Mouse (Mus musculus): ENCODE measurements at regions not wholly inside any gene's neighbourhood (a gene's known extent, or its start where the extent isn't known, plus 50 kb on each side); places are given as distances from the start of the nearest gene placed in this dataset.

GRCm38 (mm10) chr6:101874894-101875293 is 497.2 kb upstream of the Pdzrn3 start:
- no peak for DNase-seq (ENCODE audit: low spot score in 2 of 2)

- DNase-seq (ENCODE audit: low spot score in 2 of 2): no peak
These were observed 481.2 kb upstream of the Pdzrn3 start for GRCm38 (mm10) chr6:101858895-101859294.

GRCm38 (mm10) chr6:101840695-101841094 is 463.0 kb upstream of the Pdzrn3 start:
- DNase-seq (ENCODE audit: low spot score in 2 of 2): no peak

GRCm38 (mm10) chr6:101837563-101837962 is 459.9 kb upstream of the Pdzrn3 start:
- DNase-seq (ENCODE audit: low spot score in 2 of 2): peak in 1 of 2 experiments; percentile 43

DNA sequence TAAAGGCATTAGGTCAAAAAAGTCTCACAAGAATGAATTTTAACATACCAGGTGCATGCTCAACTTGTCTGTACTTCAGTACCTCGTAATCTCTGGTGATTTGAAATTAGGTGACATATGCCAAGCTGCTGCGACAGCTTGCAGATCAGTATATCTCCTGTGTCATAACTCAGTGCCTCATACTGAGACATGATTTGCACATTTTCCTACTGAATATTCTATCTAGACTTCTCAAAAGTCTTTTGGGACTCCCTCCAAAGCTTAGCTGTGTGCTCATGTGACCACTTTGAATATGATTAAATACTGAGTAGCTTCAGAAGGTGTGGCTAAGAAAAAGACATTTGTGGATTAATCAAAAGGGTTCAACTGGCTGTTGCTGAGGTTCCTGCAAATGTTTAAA is 416.3 kb upstream of the Pdzrn3 start:
- no peak for DNase-seq (ENCODE audit: low spot score in 2 of 2)

GRCm38 (mm10) chr6:101777864-101778263 is 400.2 kb upstream of the Pdzrn3 start:
- no peak for DNase-seq (ENCODE audit: low spot score in 2 of 2)

DNA sequence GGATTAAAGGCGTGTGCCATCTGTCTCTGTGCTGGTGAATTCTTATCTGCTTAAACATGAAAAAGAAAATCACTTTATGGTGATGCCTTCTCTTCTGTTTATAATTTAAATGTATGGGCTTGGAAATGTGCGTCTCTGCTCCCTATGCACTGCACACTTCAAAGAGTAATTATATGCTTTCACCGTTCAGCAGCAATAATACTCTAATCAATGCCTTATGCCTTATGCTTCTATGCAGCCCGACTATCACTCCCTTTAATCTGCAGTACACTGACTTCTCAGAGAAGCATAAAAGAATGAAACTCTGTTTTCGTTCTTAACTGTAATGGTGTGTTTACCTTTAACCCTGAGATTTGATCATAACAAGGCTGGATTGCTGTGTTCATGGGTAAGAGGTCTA is 395.5 kb upstream of the Pdzrn3 start:
- no peak for DNase-seq (ENCODE audit: low spot score in 2 of 2)

- no peak for DNase-seq (ENCODE audit: low spot score in 2 of 2)
These were observed 357.4 kb upstream of the Pdzrn3 start for GRCm38 (mm10) chr6:101735107-101735506.

DNA sequence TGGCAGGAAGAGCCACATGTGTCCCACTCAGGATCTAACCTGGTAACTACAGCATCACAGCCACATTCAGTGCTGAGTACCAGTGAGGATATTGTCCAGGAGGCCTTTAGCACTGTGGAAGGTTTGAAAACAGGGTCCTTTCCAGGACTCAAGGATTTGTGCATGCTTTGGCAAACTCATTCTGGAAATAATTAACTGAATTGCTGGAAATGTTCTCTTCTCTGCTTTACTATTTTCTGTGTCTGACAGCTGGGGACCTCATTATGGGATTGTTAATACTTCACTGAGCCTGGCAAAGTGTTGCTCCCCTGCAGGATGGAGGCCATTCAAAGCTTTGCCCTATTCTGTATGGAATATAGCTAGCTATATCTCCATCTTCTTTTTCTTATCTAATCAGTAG is 342.8 kb upstream of the Pdzrn3 start:
- no peak for DNase-seq (ENCODE audit: low spot score in 2 of 2)

DNA sequence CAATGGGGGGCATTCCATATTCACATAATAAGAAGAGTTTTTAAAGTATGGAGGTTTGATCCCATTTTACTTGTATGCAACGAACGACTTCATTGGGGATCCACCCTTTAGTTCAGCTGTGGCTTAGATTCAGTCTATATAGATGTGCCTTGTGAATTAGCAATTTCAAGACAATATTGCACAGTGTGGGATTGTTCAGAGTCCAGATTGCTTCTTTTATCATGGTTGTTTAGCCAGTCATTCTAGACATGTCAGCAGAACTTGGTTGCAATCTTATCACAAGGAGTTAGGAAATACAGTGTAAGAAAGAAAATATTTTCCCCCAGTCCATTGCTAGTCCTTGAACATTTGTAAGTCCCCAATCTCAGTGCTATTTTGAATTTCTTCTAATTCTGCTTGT is 312.0 kb upstream of the Pdzrn3 start:
- DNase-seq (ENCODE audit: low spot score in 2 of 2): no peak

DNA sequence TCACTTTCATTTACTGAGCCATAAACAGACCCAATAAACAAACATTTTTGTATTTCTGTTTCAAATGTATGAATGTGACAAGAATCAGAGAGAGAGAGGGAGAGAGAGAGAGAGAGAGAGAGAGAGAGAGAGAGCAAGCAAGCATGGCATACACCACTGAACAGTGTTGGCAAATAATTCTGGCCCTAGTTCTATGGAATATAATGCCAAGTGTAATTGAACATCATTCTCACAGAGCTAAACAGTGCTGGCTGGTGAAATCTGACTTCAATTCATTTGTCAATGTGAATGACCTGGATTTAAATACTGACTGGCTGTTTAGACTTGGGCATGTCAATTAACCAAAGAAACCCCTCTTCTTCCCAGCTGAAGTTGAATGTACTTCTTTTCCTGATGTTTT is 308.9 kb upstream of the Pdzrn3 start:
- DNase-seq (ENCODE audit: low spot score in 2 of 2): no peak

- no peak for DNase-seq (ENCODE audit: low spot score in 2 of 2)
These were observed 308.0 kb upstream of the Pdzrn3 start for GRCm38 (mm10) chr6:101685734-101686133.

GRCm38 (mm10) chr6:101684390-101684789 is 306.7 kb upstream of the Pdzrn3 start:
- DNase-seq (ENCODE audit: low spot score in 2 of 2): no peak

DNA sequence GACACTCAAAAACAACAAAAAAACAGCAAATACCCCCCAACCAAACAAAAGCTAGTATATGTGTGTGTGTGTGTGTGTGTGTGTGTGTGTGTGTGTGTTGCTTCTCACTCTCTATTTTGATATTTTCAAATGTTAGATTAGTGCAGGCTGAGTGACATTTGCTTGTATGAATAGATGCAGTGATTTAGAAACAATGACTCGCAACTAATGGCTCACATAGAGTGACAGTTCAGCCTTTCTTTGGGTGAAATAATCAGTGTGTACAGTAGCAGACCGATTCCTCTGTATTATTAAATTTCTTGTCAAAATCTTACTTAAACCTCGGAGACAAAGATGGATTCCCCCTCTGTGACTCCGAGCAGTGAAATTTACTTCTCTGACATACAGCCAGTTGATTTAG is 297.1 kb upstream of the Pdzrn3 start:
- DNase-seq (ENCODE audit: low spot score in 2 of 2): no peak

GRCm38 (mm10) chr6:101670770-101671169 is 293.1 kb upstream of the Pdzrn3 start:
- DNase-seq (ENCODE audit: low spot score in 2 of 2): no peak

- no peak for DNase-seq (ENCODE audit: low spot score in 2 of 2)
These were observed 291.6 kb upstream of the Pdzrn3 start for GRCm38 (mm10) chr6:101669118-101669845.

- no peak for DNase-seq (ENCODE audit: low spot score in 2 of 2)
These were observed 276.7 kb upstream of the Pdzrn3 start for GRCm38 (mm10) chr6:101654351-101654750.

DNA sequence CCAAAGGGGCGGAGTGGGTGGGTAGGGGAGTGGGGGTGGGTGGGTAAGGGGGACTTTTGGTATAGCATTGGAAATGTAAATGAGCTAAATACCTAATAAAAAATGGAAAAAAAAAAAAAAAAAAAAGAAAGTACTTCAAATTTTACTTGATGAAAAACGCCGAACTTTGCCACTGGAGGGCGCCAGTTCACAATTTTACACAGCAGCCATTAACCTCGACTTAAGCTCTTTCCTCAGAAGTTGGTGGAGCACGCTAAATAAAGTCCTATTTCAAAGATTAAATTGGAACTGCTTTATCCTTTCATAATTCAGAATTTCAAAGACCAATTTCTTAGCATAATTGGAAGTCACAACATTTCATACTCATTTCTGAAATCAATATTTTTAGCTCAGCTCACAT is 272.7 kb upstream of the Pdzrn3 start:
- peak; percentile 36 to 76 for DNase-seq (ENCODE audit: low spot score in 2 of 2)

DNA sequence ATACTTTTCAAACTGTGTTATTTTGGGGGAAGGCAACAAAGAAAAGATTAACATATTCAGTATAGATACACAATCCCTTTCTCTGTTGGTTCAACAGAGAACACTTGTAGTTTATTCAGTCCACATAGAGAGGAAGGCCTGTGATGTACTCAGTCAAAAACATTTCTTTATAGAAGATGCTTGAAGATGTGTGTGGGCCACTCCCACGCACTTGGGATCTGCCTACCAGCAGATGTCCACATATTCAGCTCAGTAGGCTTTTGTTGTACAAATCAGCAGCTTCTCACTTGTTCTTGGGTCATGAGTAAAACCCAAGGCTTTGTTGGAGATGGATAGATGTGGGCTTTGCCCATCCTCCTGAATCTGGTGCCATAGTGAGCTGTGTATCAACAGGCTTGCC is 239.6 kb upstream of the Pdzrn3 start:
- no peak for DNase-seq (ENCODE audit: low spot score in 2 of 2)

DNA sequence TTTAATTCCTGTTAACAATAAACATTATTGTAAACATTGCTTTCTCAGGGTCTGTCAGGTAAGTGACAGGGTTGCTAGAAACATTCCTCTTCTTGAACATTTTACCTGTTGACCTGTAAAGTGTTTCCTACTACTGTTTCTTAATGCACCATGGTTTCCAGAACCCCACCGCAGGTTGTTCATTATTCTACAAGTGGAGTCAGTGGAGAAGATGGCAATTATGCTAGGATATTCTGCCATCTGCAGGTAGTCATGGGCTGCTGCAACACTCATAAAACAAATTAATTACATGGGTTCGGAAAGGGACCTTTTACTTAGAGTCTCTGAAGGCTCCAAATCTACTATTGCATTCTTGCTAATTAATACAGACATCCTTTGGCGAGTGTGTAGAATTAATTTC is 239.1 kb upstream of the Pdzrn3 start:
- DNase-seq (ENCODE audit: low spot score in 2 of 2): peak in 1 of 2 experiments; percentile 3

GRCm38 (mm10) chr6:101609015-101609414 is 231.3 kb upstream of the Pdzrn3 start:
- DNase-seq (ENCODE audit: low spot score in 2 of 2): no peak

DNA sequence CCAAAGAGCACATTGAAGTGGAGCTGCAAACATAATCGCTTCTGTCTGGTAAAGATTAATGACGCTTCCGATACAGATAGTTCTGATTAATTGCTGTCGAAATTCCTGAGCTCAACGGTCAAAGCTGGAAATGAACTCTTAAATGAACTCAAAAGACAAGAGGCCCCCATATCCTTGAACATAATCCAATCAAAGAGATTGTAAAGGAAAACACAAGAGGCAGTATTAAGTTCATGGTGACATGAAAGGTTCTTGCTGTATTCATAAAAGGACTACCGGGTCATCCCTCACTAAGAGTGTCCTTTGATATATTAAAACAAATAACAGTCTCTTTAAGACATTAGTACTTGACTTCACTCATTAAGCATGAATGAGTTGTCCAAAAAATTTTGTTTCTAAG is 225.4 kb upstream of the Pdzrn3 start:
- DNase-seq (ENCODE audit: low spot score in 2 of 2): no peak

DNA sequence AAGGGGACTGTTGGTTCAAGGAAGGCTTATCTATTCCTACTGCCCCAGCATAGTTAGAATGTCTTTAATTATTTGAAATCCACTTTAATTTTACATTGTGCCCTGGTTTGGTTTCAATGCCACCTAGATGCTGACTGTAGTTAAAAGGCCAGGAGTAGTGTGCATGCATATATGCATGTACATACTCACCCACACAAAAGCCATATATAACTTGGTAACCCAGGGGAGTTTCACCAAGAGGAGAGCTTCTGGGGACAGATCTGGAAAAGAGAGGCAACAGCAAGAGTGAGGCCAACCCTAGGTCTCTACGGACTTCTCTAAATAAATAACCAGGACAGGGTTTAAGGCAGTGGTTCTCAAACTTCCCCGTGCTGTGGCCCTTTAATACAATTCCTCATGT is 219.3 kb upstream of the Pdzrn3 start:
- no peak for DNase-seq (ENCODE audit: low spot score in 2 of 2)
